Mouse (Mus musculus) limb, embryonic 14.5 days (tissue): Measurements from ENCODE around the gene Fpr1. TPM values are rescaled to one million over a fixed set of nuclear protein-coding genes. Genes with fewer than 3 reads are reported as not detected.

ENCODE experiments used
- ATAC-seq: fragments of 200-750 bp; cut with Nextera tagmentation; 2 replicates; pipeline ENCODE4 v1.8.0; 2017; ENCODE audit warnings: low read depth, moderate number of reproducible peaks, moderate TSS enrichment; ENCODE audit not compliant: low FRiP score
- DNase-seq: peaks from one replicate; pipeline ENCODE4 v3.0.0-alpha.2; 2015; ENCODE audit warnings: low spot score
- H3K27ac ChIP-seq: fragments of 300-500 bp; sonication (generic); replicated peaks from 2 replicates; pipeline ENCODE4 v1.5.1; 2014; ENCODE audit warnings: low read depth, mild to moderate bottlenecking, low read length, moderate library complexity, mixed read lengths
- H3K27me3 ChIP-seq: fragments of 300-500 bp; sonication (generic); 2 replicates; pipeline ENCODE4 v1.6.1; 2014; ENCODE audit warnings: low read length, mixed read lengths; ENCODE audit not compliant: control insufficient read depth, insufficient read depth
- H3K36me3 ChIP-seq: fragments of 300-500 bp; sonication (generic); 2 replicates; pipeline ENCODE4 v1.6.1; 2014; ENCODE audit warnings: mild to moderate bottlenecking, low read length, moderate library complexity, mixed read lengths; ENCODE audit not compliant: control insufficient read depth, insufficient read depth
- H3K4me1 ChIP-seq: fragments of 300-500 bp; sonication (generic); 2 replicates; pipeline ENCODE4 v1.6.1; 2014; ENCODE audit warnings: antibody characterized with exemption, low read length, mixed read lengths; ENCODE audit not compliant: control insufficient read depth, insufficient read depth
- H3K4me2 ChIP-seq: fragments of 300-500 bp; sonication (generic); replicated peaks from 2 replicates; pipeline ENCODE4 v1.6.1; 2014; ENCODE audit warnings: low read depth, mild to moderate bottlenecking, low read length, moderate library complexity; ENCODE audit not compliant: severe bottlenecking
- H3K4me3 ChIP-seq: fragments of 300-500 bp; sonication (generic); replicated peaks from 2 replicates; pipeline ENCODE4 v1.5.1; 2014; ENCODE audit warnings: low read length
- H3K9ac ChIP-seq: fragments of 300-500 bp; sonication (generic); 2 replicates; pipeline ENCODE4 v1.6.1; 2014; ENCODE audit warnings: mild to moderate bottlenecking, low read depth, low read length, moderate library complexity; ENCODE audit not compliant: severe bottlenecking
- H3K9me3 ChIP-seq: fragments of 300-500 bp; sonication (generic); 2 replicates; pipeline ENCODE4 v1.6.1; 2016; ENCODE audit warnings: low read length; ENCODE audit not compliant: control insufficient read depth
- POLR2A ChIP-seq: fragments of 200-500 bp; IDR thresholded peaks from 2 replicates; pipeline ENCODE4 v1.8.0; 2012; ENCODE audit warnings: inconsistent platforms, mild to moderate bottlenecking, moderate library complexity, borderline replicate concordance; ENCODE audit not compliant: insufficient read depth, insufficient read length; ENCODE audit errors: extremely low read depth
- WGBS: fragments of 180-500 bp; shearing (Covaris S2); extraction: QIAGEN DNeasy Blood & Tissue Kit; methylation state at CpG from one replicate; pipeline ENCODE4 v1.1.7; 2014; 5-methylcytosine and 5-hydroxymethylcytosine counted together
- polyA plus RNA-seq, 2 experiments: library from polyadenylated mRNA; depleted of rRNA in 1 of 2; stranded (reverse) in 1 of 2; unstranded in 1 of 2; fragments of >200 nt; fragmentation: Nextera tagmentation in 1 of 2; extraction: Ambion mirVana in 1 of 2; gene quantifications; 2 replicates each; pipeline versions ENCODE4 v1.2.1 to v1.2.3; 2012 to 2014

Gene Fpr1
- polyA plus RNA-seq, 2 experiments: 0.11 to 0.23 TPM

DNA sequence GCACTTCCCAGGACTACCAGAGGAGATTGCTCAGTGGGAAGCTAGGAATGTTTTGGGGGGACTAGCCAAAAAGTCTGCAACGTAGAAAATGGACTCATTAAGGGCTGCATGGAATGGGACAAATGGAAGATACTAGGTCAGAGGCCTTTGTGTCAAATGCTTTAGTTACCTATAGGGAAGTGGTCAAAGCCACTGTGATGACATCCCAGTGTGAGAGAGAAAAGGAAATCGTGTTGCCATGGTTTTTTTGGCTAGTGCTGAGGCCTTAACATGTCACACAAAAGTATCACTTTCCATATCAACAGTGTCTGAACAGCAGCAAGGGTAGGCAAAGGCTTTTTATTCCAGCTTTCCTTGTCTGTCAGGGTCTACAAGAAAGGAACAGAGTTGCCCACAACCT, 18.6 kb downstream of the Fpr1 start:
- Histone ChIP-seq H3K9me3 (no peaks in the 10 kb centered on the region), H3K36me3 (peaks cover 34% of the 10 kb centered on the region), H3K4me3 (no peak overlapping the region), H3K9ac (no peak overlapping the region), H3K27ac (no peak overlapping the region), H3K27me3 (no peaks in the 10 kb centered on the region), H3K4me2 (no peak overlapping the region), H3K4me1 (no peaks in the 10 kb centered on the region)
- 69% methylated on average over 2 of the region's 2 CpGs for WGBS
- ATAC-seq: no peak
- DNase-seq: no peak
- no peak for TF ChIP-seq POLR2A

DNA sequence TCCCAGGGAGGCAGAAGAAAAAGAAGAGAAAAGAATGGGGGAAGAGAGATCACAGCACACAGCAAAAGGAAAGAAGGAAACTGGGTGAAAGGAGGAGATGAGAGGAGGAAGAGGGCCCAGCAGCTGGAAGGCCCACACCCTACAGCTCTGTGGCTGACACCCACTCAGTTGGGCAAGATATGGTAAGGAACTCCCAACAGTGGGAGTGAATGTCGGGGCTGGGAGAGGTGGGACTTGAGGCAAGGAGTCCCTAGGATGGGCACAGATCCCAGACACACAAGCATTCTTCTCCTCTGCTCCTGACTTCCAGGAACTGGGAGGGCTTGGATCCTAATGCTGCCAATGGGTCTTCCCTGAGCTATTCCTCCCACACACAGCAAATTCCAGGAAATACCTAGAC, 21.4 kb downstream of the Fpr1 start:
- Histone ChIP-seq H3K9ac (no peak overlapping the region), H3K27me3 (no peaks in the 10 kb centered on the region), H3K4me1 (no peaks in the 10 kb centered on the region), H3K4me2 (no peak overlapping the region), H3K9me3 (no peaks in the 10 kb centered on the region), H3K4me3 (no peak overlapping the region), H3K36me3 (peaks cover 42% of the 10 kb centered on the region), H3K27ac (no peak overlapping the region)
- no peak for TF ChIP-seq POLR2A
- DNase-seq (no peak), ATAC-seq (no peak)
- 67% methylated on average over 1 of the region's 1 CpGs for WGBS

DNA sequence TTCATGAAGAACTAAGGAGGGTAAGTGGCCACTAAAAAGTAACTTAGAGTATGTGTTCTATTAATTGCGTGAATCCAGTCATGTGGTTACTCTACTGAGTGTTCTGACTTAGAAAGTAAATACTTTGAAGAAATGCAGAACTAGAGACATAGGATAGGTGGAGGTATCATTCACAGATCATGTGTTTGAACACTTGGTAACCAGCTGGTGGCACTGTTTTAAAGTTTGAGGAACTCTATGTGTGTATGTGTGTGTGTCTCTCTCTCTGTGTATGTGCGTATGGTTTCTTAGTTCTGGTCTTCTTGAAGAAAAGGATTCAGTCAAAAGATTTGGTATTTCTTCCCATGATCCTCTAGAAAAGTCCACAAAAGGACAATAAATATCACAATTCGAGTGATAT, 23.6 kb downstream of the Fpr1 start:
- no peak for TF ChIP-seq POLR2A
- ATAC-seq (no peak), DNase-seq (no peak)
- H3K9ac ChIP-seq: no peak overlapping the region
- no peaks in the 10 kb centered on the region for H3K27me3 ChIP-seq
- H3K4me3 ChIP-seq: no peak overlapping the region
- no peak overlapping the region for H3K27ac ChIP-seq
- H3K9me3 ChIP-seq: no peaks in the 10 kb centered on the region
- H3K36me3 ChIP-seq: peaks cover 35% of the 10 kb centered on the region
- WGBS: 87% methylated on average over 3 of the region's 3 CpGs
- H3K4me1 ChIP-seq: peaks cover under 1% of the 10 kb centered on the region; the same call in 1 of the 2 replicates
- H3K4me2 ChIP-seq: no peak overlapping the region

DNA sequence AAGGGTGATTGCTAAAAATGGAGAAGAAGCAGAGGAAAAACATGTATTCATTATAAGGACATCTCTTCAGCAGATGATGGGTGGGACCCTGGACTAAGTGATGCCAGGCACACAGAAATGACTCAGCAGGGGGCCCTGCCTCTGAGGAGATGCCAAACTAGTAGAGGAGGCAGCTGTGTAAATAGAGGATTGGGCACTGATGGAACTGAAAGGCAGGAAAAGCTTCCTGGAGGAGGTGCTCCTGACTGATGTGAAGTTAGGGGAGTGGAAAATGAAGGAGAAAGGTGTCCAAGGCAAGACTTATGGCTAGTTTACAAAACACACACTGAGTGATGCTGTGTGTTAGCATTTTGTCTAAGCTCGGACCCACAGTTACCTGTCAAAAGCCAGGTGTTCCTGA, 26.3 kb downstream of the Fpr1 start:
- no peak overlapping the region for H3K4me2 ChIP-seq
- peaks cover 10% of the 10 kb centered on the region; the same call in 1 of the 2 replicates for H3K4me1 ChIP-seq
- no peaks in the 10 kb centered on the region for H3K9me3 ChIP-seq
- no peak overlapping the region for H3K27ac ChIP-seq
- no peak for DNase-seq
- no peak overlapping the region for H3K4me3 ChIP-seq
- no peaks in the 10 kb centered on the region for H3K27me3 ChIP-seq
- TF ChIP-seq POLR2A: no peak
- peaks cover 21% of the 10 kb centered on the region for H3K36me3 ChIP-seq
- ATAC-seq: no peak
- 54% methylated on average over 1 of the region's 1 CpGs for WGBS
- H3K9ac ChIP-seq: no peak overlapping the region

DNA sequence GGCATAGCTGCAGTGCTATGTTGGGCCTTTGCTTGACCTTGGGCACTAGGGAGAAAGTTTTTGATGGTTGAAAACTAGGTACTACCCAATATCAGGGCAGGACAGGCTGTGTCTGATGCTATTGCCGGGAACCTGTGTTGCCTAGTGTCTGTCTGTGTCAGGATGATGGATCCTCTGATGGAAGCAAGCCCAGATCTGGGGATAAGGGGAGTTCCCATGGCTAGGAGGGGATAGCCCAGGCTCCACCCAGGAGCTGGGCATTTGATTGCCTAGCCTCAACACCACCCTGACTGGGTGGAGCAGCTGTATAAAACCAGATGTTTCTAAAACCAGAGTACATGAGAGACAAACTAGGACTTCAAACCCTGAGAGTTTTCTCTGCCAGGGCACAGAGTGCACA, 27.1 kb downstream of the Fpr1 start:
- DNase-seq (no peak), ATAC-seq (no peak)
- Histone ChIP-seq H3K4me1 (peaks cover 10% of the 10 kb centered on the region; the same call in 1 of the 2 replicates), H3K4me3 (no peak overlapping the region), H3K9ac (no peak overlapping the region), H3K36me3 (peaks cover 16% of the 10 kb centered on the region), H3K27ac (no peak overlapping the region), H3K9me3 (no peaks in the 10 kb centered on the region), H3K27me3 (no peaks in the 10 kb centered on the region), H3K4me2 (no peak overlapping the region)
- TF ChIP-seq POLR2A: no peak
- 56% methylated on average over 1 of the region's 1 CpGs for WGBS
